Mouse (Mus musculus): Measurements from ENCODE around the gene Syt14. TPM values are rescaled to one million over a fixed set of nuclear protein-coding genes. Genes with fewer than 3 reads are reported as not detected.
A peak's percentile ranks its signal among the peaks of the same experiment; 100 is the strongest.

The Syt14 gene
- polyA plus RNA-seq, 1 experiment from 2014 or later, result 4.5 TPM

- H3K9ac ChIP-seq, result no peak overlapping the region
- H3K27ac ChIP-seq, result no peak overlapping the region
- H3K4me1 ChIP-seq, result 0 out of 2 replicates have a peak, but pooled peaks cover 2% of the 10 kb centered on the region
- no peak for ATAC-seq (ENCODE audit: insufficient number of reproducible peaks, insufficient read depth, low FRiP score, low TSS enrichment)
- no peaks in the 10 kb centered on the region for H3K36me3 ChIP-seq
- no peaks in the 10 kb centered on the region for H3K9me3 ChIP-seq
- WGBS, result 76% methylated on average over 3 of the region's 3 CpGs
- H3K4me2 ChIP-seq (replicated peaks), result no peak overlapping the region
- no peak overlapping the region for H3K4me3 ChIP-seq
- H3K27me3 ChIP-seq, result no peaks in the 10 kb centered on the region
These were observed 134.7 kb downstream of the Syt14 start for GRCm38 (mm10) chr1:192900913-192901312.

- 21% methylated on average over 2 of the region's 2 CpGs for WGBS
- no peaks in the 10 kb centered on the region for H3K9me3 ChIP-seq
- no peak overlapping the region for H3K27ac ChIP-seq
- no peaks in the 10 kb centered on the region for H3K27me3 ChIP-seq
- 0 out of 2 replicates have a peak, but pooled peaks cover 2% of the 10 kb centered on the region for H3K4me1 ChIP-seq
- H3K36me3 ChIP-seq, result no peaks in the 10 kb centered on the region
- no peak overlapping the region for H3K9ac ChIP-seq
- no peak for ATAC-seq (ENCODE audit: insufficient number of reproducible peaks, insufficient read depth, low FRiP score, low TSS enrichment)
- H3K4me2 ChIP-seq (replicated peaks), result no peak overlapping the region
- H3K4me3 ChIP-seq, result no peak overlapping the region
These were observed 136.8 kb downstream of the Syt14 start for GRCm38 (mm10) chr1:192898742-192899141.

GRCm38 (mm10) chr1:192897218-192897617, 138.4 kb downstream of the Syt14 start:
- no peak overlapping the region for H3K27ac ChIP-seq
- no peaks in the 10 kb centered on the region for H3K27me3 ChIP-seq
- H3K9ac ChIP-seq, result no peak overlapping the region
- WGBS, result 64% methylated on average over 10 of the region's 10 CpGs
- H3K36me3 ChIP-seq, result no peaks in the 10 kb centered on the region
- H3K9me3 ChIP-seq, result no peaks in the 10 kb centered on the region
- no peak overlapping the region for H3K4me2 ChIP-seq (replicated peaks)
- H3K4me3 ChIP-seq, result no peak overlapping the region
- no peak for ATAC-seq (ENCODE audit: insufficient number of reproducible peaks, insufficient read depth, low FRiP score, low TSS enrichment)
- 0 out of 2 replicates have a peak, but pooled peaks cover 2% of the 10 kb centered on the region for H3K4me1 ChIP-seq

- Histone ChIP-seq H3K4me1 (0 out of 2 replicates have a peak, but pooled peaks cover 2% of the 10 kb centered on the region), H3K27me3 (no peaks in the 10 kb centered on the region), H3K9ac (no peak overlapping the region), H3K27ac (no peak overlapping the region), H3K4me2 (replicated peaks) (no peak overlapping the region), H3K9me3 (no peaks in the 10 kb centered on the region), H3K4me3 (no peak overlapping the region), H3K36me3 (no peaks in the 10 kb centered on the region)
- ATAC-seq (ENCODE audit: insufficient number of reproducible peaks, insufficient read depth, low FRiP score, low TSS enrichment), result no peak
- 88% methylated on average over 3 of the region's 3 CpGs for WGBS
These were observed 139.5 kb downstream of the Syt14 start for GRCm38 (mm10) chr1:192896076-192896475.

GRCm38 (mm10) chr1:192890716-192891115, 144.9 kb downstream of the Syt14 start:
- Histone ChIP-seq H3K4me1 (no peaks in the 10 kb centered on the region), H3K27ac (no peak overlapping the region), H3K27me3 (no peaks in the 10 kb centered on the region), H3K4me2 (replicated peaks) (no peak overlapping the region), H3K36me3 (no peaks in the 10 kb centered on the region), H3K4me3 (no peak overlapping the region), H3K9me3 (no peaks in the 10 kb centered on the region), H3K9ac (no peak overlapping the region)
- no peak for ATAC-seq (ENCODE audit: insufficient number of reproducible peaks, insufficient read depth, low FRiP score, low TSS enrichment)
- WGBS, result 79% methylated on average over 3 of the region's 3 CpGs

GRCm38 (mm10) chr1:192882617-192883295, 152.8 kb downstream of the Syt14 start:
- Histone ChIP-seq H3K4me1 (no peaks in the 10 kb centered on the region), H3K4me3 (no peak overlapping the region), H3K9ac (no peak overlapping the region), H3K27me3 (no peaks in the 10 kb centered on the region), H3K27ac (no peak overlapping the region), H3K9me3 (no peaks in the 10 kb centered on the region), H3K36me3 (no peaks in the 10 kb centered on the region), H3K4me2 (replicated peaks) (no peak overlapping the region)
- 81% methylated on average over 2 of the region's 2 CpGs for WGBS
- ATAC-seq (ENCODE audit: insufficient number of reproducible peaks, insufficient read depth, low FRiP score, low TSS enrichment), result no peak

GRCm38 (mm10) chr1:192880130-192880529, 155.4 kb downstream of the Syt14 start:
- Histone ChIP-seq H3K27ac (no peak overlapping the region), H3K9ac (no peak overlapping the region), H3K4me3 (no peak overlapping the region), H3K27me3 (no peaks in the 10 kb centered on the region), H3K4me2 (replicated peaks) (no peak overlapping the region), H3K36me3 (no peaks in the 10 kb centered on the region), H3K4me1 (no peaks in the 10 kb centered on the region), H3K9me3 (no peaks in the 10 kb centered on the region)
- ATAC-seq (ENCODE audit: insufficient number of reproducible peaks, insufficient read depth, low FRiP score, low TSS enrichment), result no peak
- 81% methylated on average over 4 of the region's 4 CpGs for WGBS

- Histone ChIP-seq H3K4me2 (replicated peaks) (no peak overlapping the region), H3K9me3 (no peaks in the 10 kb centered on the region), H3K36me3 (no peaks in the 10 kb centered on the region), H3K27ac (no peak overlapping the region), H3K27me3 (no peaks in the 10 kb centered on the region), H3K4me3 (no peak overlapping the region), H3K4me1 (no peaks in the 10 kb centered on the region), H3K9ac (no peak overlapping the region)
- 78% methylated on average over 7 of the region's 7 CpGs for WGBS
- no peak for ATAC-seq (ENCODE audit: insufficient number of reproducible peaks, insufficient read depth, low FRiP score, low TSS enrichment)
These were observed 156.4 kb downstream of the Syt14 start for GRCm38 (mm10) chr1:192879086-192879580.

- Histone ChIP-seq H3K36me3 (no peaks in the 10 kb centered on the region), H3K9me3 (no peaks in the 10 kb centered on the region), H3K27ac (no peak overlapping the region), H3K4me2 (replicated peaks) (no peak overlapping the region), H3K9ac (no peak overlapping the region), H3K27me3 (no peaks in the 10 kb centered on the region), H3K4me3 (no peak overlapping the region), H3K4me1 (no peaks in the 10 kb centered on the region)
- 71% methylated on average over 5 of the region's 5 CpGs for WGBS
- no peak for ATAC-seq (ENCODE audit: insufficient number of reproducible peaks, insufficient read depth, low FRiP score, low TSS enrichment)
These were observed 162.7 kb downstream of the Syt14 start for GRCm38 (mm10) chr1:192872841-192873240.

GRCm38 (mm10) chr1:192869761-192870160, 165.8 kb downstream of the Syt14 start:
- 79% methylated on average over 1 of the region's 1 CpGs for WGBS

GRCm38 (mm10) chr1:192864440-192864839, 171.1 kb downstream of the Syt14 start:
- WGBS, result 77% methylated on average over 3 of the region's 3 CpGs
- H3K9me3 ChIP-seq, result no peaks in the 10 kb centered on the region
- no peak overlapping the region for H3K27ac ChIP-seq
- no peak for ATAC-seq (ENCODE audit: insufficient number of reproducible peaks, insufficient read depth, low FRiP score, low TSS enrichment)
- no peak overlapping the region for H3K4me3 ChIP-seq
- no peaks in the 10 kb centered on the region for H3K36me3 ChIP-seq
- H3K27me3 ChIP-seq, result no peaks in the 10 kb centered on the region
- peaks cover 19% of the 10 kb centered on the region for H3K4me1 ChIP-seq
- no peak overlapping the region for H3K9ac ChIP-seq
- no peak overlapping the region for H3K4me2 ChIP-seq (replicated peaks)

More at GRCm38 (mm10) chr1:192869761-192870160, 165.8 kb downstream of the Syt14 start:
- no peak overlapping the region for H3K4me3 ChIP-seq
- H3K4me2 ChIP-seq (replicated peaks), result no peak overlapping the region
- no peaks in the 10 kb centered on the region for H3K27me3 ChIP-seq
- H3K9ac ChIP-seq, result no peak overlapping the region
- no peaks in the 10 kb centered on the region for H3K4me1 ChIP-seq
- no peak for ATAC-seq (ENCODE audit: insufficient number of reproducible peaks, insufficient read depth, low FRiP score, low TSS enrichment)
- H3K27ac ChIP-seq, result no peak overlapping the region
- no peaks in the 10 kb centered on the region for H3K9me3 ChIP-seq
- no peaks in the 10 kb centered on the region for H3K36me3 ChIP-seq

- 44% methylated on average over 5 of the region's 5 CpGs for WGBS
- peaks cover 8% of the 10 kb centered on the region; the same call in 1 of the 2 replicates for H3K27me3 ChIP-seq
- H3K4me1 ChIP-seq, result peaks cover 23% of the 10 kb centered on the region
- no peak overlapping the region for H3K9ac ChIP-seq
- H3K27ac ChIP-seq, result 0 out of 2 replicates have a peak overlapping the region, but pooled peaks have one; percentile 17
- H3K36me3 ChIP-seq, result no peaks in the 10 kb centered on the region
- no peak overlapping the region for H3K4me2 ChIP-seq (replicated peaks)
- no peak for ATAC-seq (ENCODE audit: insufficient number of reproducible peaks, insufficient read depth, low FRiP score, low TSS enrichment)
- H3K4me3 ChIP-seq, result no peak overlapping the region
- H3K9me3 ChIP-seq, result no peaks in the 10 kb centered on the region
These were observed 174.1 kb downstream of the Syt14 start for GRCm38 (mm10) chr1:192861305-192861960.
